Mouse (Mus musculus) kidney, postnatal 25 days (tissue): ENCODE results near the gene Pcmtd2.
"Not testable (repeated sequence)": the region's sequence is repeated elsewhere in the genome, so short reads cannot be mapped to it uniquely, and the experiment has no call there.

ENCODE experiments used
- DNase-seq, 2 experiments: peaks; one replicate each; pipeline ENCODE4 v3.0.0; 2021; ENCODE audit warnings: mixed read lengths in 2 of 2

Gene Pcmtd2

GRCm38 (mm10) chr2:181837372-181838292 lies at the start of gene Pcmtd2:
TSS of gene Pcmtd2 (plus strand) at chr2:181837854.
- DNase-seq: peak; percentile 95 to 96

GRCm38 (mm10) chr2:181789396-181789795 lies 48.3 kb upstream of the Pcmtd2 start:
- no peak for DNase-seq

GRCm38 (mm10) chr2:181793186-181793585 lies 44.5 kb upstream of the Pcmtd2 start:
- DNase-seq: not testable (repeated sequence)

- no peak for DNase-seq
Measured at GRCm38 (mm10) chr2:181795641-181796130, 42.0 kb upstream of the Pcmtd2 start.

GRCm38 (mm10) chr2:181797672-181798071 lies 40.0 kb upstream of the Pcmtd2 start:
- DNase-seq: no peak

GRCm38 (mm10) chr2:181829032-181829650 lies 8.5 kb upstream of the Pcmtd2 start:
- no peak for DNase-seq

GRCm38 (mm10) chr2:181832745-181833144 lies 4.9 kb upstream of the Pcmtd2 start:
- no peak for DNase-seq

GRCm38 (mm10) chr2:181838293-181838680 lies 633 bp downstream of the Pcmtd2 start:
- DNase-seq: no peak

GRCm38 (mm10) chr2:181845709-181846394 lies 8.2 kb downstream of the Pcmtd2 start:
- no peak for DNase-seq

- DNase-seq: peak; percentile 96 to 98
Measured at GRCm38 (mm10) chr2:181863791-181864535, 26.3 kb downstream of the Pcmtd2 start, which contains the start of gene Polr3k. TSS of gene Polr3k (plus strand) at chr2:181864337.

GRCm38 (mm10) chr2:181864536-181864860 lies 26.8 kb downstream of the Pcmtd2 start:
- DNase-seq: no peak

- DNase-seq: peak; percentile 60 to 86
Measured at GRCm38 (mm10) chr2:181866931-181867330, 29.3 kb downstream of the Pcmtd2 start.

GRCm38 (mm10) chr2:181871039-181871438 lies 33.4 kb downstream of the Pcmtd2 start:
- DNase-seq: no peak

GRCm38 (mm10) chr2:181878903-181879302 lies 41.2 kb downstream of the Pcmtd2 start:
- DNase-seq: no peak

GRCm38 (mm10) chr2:181883022-181883749 lies 45.5 kb downstream of the Pcmtd2 start:
- DNase-seq: no peak
